Mouse (Mus musculus) small intestine, adult 2 months (tissue): Measurements from ENCODE around the gene Dab1.

ENCODE experiments used
- CTCF ChIP-seq: fragments of 200-500 bp; IDR thresholded peaks from 2 replicates; pipeline ENCODE4 v1.5.1; 2012; ENCODE audit warnings: low read depth, mild to moderate bottlenecking, control low read depth, inconsistent platforms, low read length, moderate library complexity, mixed read lengths; ENCODE audit not compliant: insufficient replicate concordance, insufficient read length; ENCODE audit errors: extremely low read depth
- POLR2A ChIP-seq: fragments of 200-500 bp; IDR thresholded peaks from 2 replicates; pipeline ENCODE4 v1.6.1; 2012; ENCODE audit warnings: low read depth, mild to moderate bottlenecking, control low read depth, inconsistent platforms, low read length, moderate library complexity

- TF ChIP-seq CTCF (no peak), POLR2A (no peak)
Observed at GRCm38 (mm10) chr4:103934364-103934763, 315.2 kb downstream of the Dab1 start.
